Mouse (Mus musculus) heart, embryonic 13.5 days (tissue): ENCODE measurements around the gene Fars2. TPM values are rescaled to one million over a fixed set of nuclear protein-coding genes. Genes with fewer than 3 reads are reported as not detected.

Experiments used
- ATAC-seq: fragments of 200-750 bp; cut with Nextera tagmentation; 2 replicates; pipeline ENCODE4 v1.8.0; 2017; ENCODE audit warnings: moderate TSS enrichment; ENCODE audit not compliant: insufficient number of reproducible peaks, low FRiP score, low TSS enrichment; ENCODE audit errors: extremely low read depth
- H3K27ac ChIP-seq: fragments of 300-500 bp; sonication (generic); replicated peaks from 2 replicates; pipeline ENCODE4 v1.5.1; 2015; ENCODE audit warnings: moderate library complexity, mild to moderate bottlenecking, inconsistent platforms
- H3K27me3 ChIP-seq: fragments of 300-500 bp; sonication (generic); replicated peaks from 2 replicates; pipeline ENCODE4 v1.6.1; 2015; ENCODE audit warnings: mild to moderate bottlenecking, inconsistent platforms
- H3K36me3 ChIP-seq: fragments of 300-500 bp; sonication (generic); 2 replicates; pipeline ENCODE4 v1.6.1; 2015; ENCODE audit warnings: mild to moderate bottlenecking, inconsistent platforms
- H3K4me1 ChIP-seq: fragments of 300-500 bp; sonication (generic); 2 replicates; pipeline ENCODE4 v1.6.1; 2015; ENCODE audit warnings: inconsistent platforms
- H3K4me2 ChIP-seq: fragments of 300-500 bp; sonication (generic); 2 replicates; pipeline ENCODE4 v1.6.1; 2015; ENCODE audit warnings: inconsistent platforms, mild to moderate bottlenecking, moderate library complexity
- H3K4me3 ChIP-seq: fragments of 300-500 bp; sonication (generic); 2 replicates; pipeline ENCODE4 v1.5.1; 2015; ENCODE audit warnings: moderate library complexity, mild to moderate bottlenecking, inconsistent platforms
- H3K9ac ChIP-seq: fragments of 300-500 bp; sonication (generic); 2 replicates; pipeline ENCODE4 v1.6.1; 2015; ENCODE audit warnings: inconsistent platforms, mild to moderate bottlenecking, moderate library complexity
- H3K9me3 ChIP-seq: fragments of 300-500 bp; sonication (generic); 2 replicates; pipeline ENCODE4 v1.6.1; 2016; ENCODE audit warnings: inconsistent platforms
- WGBS: fragments of 180-500 bp; shearing (Covaris S2); methylation state at CpG from one replicate; pipeline ENCODE4 v1.1.7; 2015; ENCODE audit warnings: mixed read lengths; 5-methylcytosine and 5-hydroxymethylcytosine counted together
- polyA plus RNA-seq: library from polyadenylated mRNA; unstranded; fragments of >200 nt; fragmentation: Nextera tagmentation; extraction: Ambion mirVana; gene quantifications from 2 replicates; pipeline ENCODE4 v1.2.1, GENCODE M21; 2015

Gene Fars2
- polyA plus RNA-seq, 1 experiment from 2014 or later: 54.3 TPM

DNA sequence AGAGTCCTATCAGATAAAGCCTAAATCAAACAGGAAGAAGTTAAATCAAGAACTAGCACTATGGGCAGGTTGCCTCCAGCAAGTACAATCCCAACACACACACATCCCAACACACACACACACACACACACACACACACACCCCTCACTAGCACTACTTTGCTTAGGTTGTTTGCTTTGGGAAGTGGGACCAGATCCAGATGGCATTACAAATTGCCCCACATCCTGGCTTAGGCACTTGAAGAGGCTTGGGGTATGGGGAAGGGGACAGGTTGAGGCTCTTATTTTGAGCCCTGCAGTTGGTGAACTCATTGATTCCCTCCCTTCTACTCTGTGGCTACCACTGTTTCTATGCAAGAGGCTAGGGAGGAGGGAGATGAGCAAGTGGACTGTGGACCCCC is 605.1 kb downstream of the Fars2 start:
- Histone ChIP-seq H3K4me3 (no peak overlapping the region), H3K4me1 (peaks cover 23% of the 10 kb centered on the region), H3K36me3 (no peaks in the 10 kb centered on the region), H3K27ac (no peak overlapping the region), H3K9ac (no peak overlapping the region), H3K4me2 (no peak overlapping the region), H3K9me3 (no peaks in the 10 kb centered on the region), H3K27me3 (peaks cover 86% of the 10 kb centered on the region)
- ATAC-seq: no peak

DNA sequence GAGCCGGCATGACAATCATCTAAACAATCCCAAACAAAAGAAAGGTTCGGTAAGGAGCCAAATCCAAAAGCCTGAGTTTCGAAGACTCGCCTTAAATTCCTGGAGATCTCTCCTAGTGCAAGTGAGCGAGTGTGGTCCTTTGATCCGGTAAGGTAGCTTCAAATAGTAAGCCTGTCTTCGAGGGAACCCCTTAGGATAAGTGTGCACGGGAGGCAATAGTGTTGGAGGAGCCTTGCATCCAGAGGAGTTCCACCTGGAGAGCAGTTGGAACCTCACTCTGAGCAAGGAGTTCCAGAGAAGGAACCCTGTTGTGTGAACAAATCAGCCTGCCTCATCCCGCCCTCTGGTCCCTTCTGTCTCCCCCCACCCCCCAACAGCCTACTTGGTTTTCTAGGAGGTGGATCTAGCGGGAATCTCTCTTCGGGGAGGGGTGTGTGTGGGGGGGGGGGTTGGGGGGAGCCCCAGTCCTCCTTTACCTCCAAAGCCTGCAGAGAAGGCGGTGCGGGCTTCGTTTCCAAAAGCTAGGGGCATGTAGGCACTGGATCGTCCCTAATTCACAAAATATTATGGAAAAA is 606.6 kb downstream of the Fars2 start:
- peak overlapping the region; percentile 39 for H3K4me3 ChIP-seq
- peaks cover 94% of the 10 kb centered on the region for H3K27me3 ChIP-seq
- no peak overlapping the region for H3K9ac ChIP-seq
- peak overlapping the region; percentile 60 for H3K4me2 ChIP-seq
- WGBS: 3% methylated on average over 15 of the region's 15 CpGs
- no peaks in the 10 kb centered on the region for H3K9me3 ChIP-seq
- no peaks in the 10 kb centered on the region for H3K36me3 ChIP-seq
- H3K27ac ChIP-seq: no peak overlapping the region
- ATAC-seq: no peak
- H3K4me1 ChIP-seq: peaks cover 26% of the 10 kb centered on the region

DNA sequence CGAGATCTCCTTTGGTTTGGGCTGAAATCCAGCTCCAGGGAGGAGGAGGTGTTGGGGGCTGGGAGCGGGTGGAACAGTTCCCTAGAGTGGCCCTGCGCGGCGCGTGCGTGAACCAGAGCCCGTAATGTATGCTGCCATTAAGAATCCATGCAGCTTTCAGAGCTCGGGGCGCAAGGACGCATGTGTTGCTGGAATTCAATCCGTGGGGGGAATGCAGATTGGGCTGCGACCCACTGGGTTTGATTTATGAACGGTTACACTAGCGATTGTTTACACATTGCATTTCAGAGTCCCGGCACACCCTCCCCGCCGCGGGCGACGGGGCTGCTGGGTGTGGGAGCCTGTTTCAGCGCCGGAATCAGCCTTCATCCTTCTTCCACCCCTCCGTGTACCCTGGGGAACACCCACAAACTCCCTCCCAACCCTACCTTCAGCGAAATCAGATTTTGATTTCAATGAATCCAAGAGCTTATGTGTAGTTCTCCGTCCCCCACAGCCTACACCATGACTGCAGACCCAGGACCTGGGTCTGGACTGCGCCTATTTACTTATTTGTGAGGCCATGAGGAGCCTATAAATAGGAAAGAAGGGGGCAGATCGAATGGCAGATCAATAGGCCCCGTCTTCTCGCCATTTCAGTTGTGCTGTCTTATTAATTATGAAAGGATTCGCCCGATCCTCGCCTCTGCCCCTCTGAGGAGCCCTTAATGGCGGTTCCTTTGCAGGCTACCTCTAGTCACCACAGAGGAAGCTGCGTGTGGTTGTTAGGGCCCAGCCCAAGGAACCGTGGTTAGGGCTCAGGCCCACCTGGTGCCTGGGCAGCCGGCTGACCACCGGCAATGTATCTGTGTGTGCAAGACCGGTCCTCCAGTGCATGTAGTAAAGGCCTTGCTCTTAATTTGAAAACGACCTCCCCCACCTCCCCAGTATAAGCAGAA is 607.6 kb downstream of the Fars2 start:
- no peaks in the 10 kb centered on the region for H3K36me3 ChIP-seq
- no peak overlapping the region for H3K27ac ChIP-seq
- peaks cover 26% of the 10 kb centered on the region for H3K4me1 ChIP-seq
- no peak for ATAC-seq
- H3K27me3 ChIP-seq: peaks cover 94% of the 10 kb centered on the region
- H3K9me3 ChIP-seq: no peaks in the 10 kb centered on the region
- no peak overlapping the region for H3K9ac ChIP-seq
- peak overlapping the region; percentile 60 for H3K4me2 ChIP-seq
- H3K4me3 ChIP-seq: peak overlapping the region; percentile 39
- WGBS: 2% methylated on average over 40 of the region's 40 CpGs

DNA sequence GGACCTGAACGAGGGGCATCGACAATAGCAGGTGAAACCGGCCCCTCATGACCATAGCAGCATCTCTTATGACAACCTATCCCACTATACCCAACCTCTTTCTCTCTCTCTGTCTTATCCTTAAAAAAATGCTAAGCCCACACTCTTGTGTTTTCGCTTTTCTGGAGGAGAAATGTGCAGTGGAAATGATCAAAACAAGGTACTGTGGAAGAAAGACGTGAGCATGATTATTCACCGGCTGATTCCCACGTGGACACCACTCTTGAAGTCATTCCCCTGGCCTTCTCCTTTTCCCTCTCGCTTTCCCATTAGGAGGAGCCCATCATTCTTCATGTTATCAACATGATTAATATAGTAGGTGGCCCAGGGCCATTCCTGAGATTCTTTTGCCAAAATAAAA is 608.7 kb downstream of the Fars2 start:
- ATAC-seq: no peak
- no peak overlapping the region for H3K9ac ChIP-seq
- H3K4me2 ChIP-seq: no peak overlapping the region
- H3K27me3 ChIP-seq: peaks cover 94% of the 10 kb centered on the region
- H3K36me3 ChIP-seq: no peaks in the 10 kb centered on the region
- no peaks in the 10 kb centered on the region for H3K9me3 ChIP-seq
- no peak overlapping the region for H3K27ac ChIP-seq
- no peak overlapping the region for H3K4me3 ChIP-seq
- peaks cover 26% of the 10 kb centered on the region for H3K4me1 ChIP-seq
- 7% methylated on average over 8 of the region's 8 CpGs for WGBS

DNA sequence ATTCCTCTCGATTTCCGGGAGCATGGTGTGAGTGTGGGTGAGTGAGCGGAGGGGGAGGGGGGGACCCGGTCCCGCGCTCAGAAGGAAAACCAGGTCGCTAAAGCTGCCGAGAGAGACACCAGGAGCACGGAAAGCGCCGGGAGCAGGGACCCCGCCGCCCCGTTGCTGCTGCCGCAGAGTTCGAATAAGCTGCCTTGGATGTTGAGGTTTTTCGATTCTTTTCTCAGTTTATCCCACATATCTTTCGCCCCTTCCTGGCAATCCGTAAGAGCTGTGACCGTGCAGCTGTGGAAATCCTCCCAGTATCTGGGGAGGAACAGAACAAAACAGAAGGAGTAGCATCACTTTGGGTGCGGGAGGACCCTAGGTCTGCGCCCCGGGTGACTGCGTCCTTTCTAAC is 609.3 kb downstream of the Fars2 start:
- H3K36me3 ChIP-seq: no peaks in the 10 kb centered on the region
- peaks cover 94% of the 10 kb centered on the region for H3K27me3 ChIP-seq
- H3K9me3 ChIP-seq: no peaks in the 10 kb centered on the region
- under 1% methylated on average over 24 of the region's 24 CpGs for WGBS
- ATAC-seq: no peak
- H3K4me2 ChIP-seq: peak overlapping the region; percentile 72
- H3K4me3 ChIP-seq: peak overlapping the region; percentile 51
- peak overlapping the region; percentile 60 for H3K9ac ChIP-seq
- no peak overlapping the region for H3K27ac ChIP-seq
- H3K4me1 ChIP-seq: peaks cover 32% of the 10 kb centered on the region

DNA sequence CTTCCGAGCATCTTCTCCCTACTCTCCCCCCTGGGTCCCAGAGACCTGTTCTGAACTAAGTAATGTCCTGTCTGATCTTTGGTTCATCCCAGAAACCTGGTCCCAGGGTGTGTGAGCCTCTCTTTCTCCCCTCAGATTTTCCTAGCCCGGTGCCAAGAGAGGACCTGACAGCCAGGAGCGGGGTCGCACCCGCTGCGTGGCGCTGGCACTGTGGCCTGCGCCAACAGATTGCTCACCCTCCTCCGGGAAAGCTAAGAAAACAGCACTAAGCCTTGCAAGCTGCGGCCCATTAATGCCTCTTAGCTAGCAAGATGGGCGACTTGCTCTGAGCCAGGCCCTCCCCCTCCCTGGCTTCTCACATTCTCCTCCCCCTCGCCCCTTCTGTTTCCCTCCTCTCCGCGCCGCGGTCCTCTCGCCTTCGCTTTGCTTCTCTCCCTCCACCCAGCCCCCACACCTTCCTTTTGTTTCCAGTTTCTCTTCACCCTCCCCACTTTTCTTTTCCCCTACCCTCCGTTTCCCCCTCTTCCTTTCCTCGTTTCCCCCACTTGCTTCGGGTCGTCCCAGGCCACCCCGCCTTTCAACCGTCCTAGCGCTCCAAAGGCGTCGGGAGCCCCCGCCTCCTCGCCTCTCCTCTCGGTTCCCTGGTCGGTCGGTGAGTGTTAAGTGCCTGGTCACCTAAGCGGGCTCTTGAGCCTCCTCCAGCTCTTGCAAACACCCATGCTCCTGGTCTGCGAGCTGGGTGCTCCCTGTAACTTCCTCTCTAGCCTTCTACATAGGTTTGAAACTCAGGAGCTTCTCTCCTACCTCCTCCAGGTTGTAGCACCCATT is 610.0 kb downstream of the Fars2 start:
- H3K4me1 ChIP-seq: peaks cover 35% of the 10 kb centered on the region
- under 1% methylated on average over 34 of the region's 34 CpGs for WGBS
- H3K4me2 ChIP-seq: peak overlapping the region; percentile 72
- H3K9ac ChIP-seq: peak overlapping the region; percentile 60
- ATAC-seq: no peak
- peaks cover 93% of the 10 kb centered on the region for H3K27me3 ChIP-seq
- peak overlapping the region; percentile 51 for H3K4me3 ChIP-seq
- H3K9me3 ChIP-seq: no peaks in the 10 kb centered on the region
- no peaks in the 10 kb centered on the region for H3K36me3 ChIP-seq
- H3K27ac ChIP-seq: no peak overlapping the region

DNA sequence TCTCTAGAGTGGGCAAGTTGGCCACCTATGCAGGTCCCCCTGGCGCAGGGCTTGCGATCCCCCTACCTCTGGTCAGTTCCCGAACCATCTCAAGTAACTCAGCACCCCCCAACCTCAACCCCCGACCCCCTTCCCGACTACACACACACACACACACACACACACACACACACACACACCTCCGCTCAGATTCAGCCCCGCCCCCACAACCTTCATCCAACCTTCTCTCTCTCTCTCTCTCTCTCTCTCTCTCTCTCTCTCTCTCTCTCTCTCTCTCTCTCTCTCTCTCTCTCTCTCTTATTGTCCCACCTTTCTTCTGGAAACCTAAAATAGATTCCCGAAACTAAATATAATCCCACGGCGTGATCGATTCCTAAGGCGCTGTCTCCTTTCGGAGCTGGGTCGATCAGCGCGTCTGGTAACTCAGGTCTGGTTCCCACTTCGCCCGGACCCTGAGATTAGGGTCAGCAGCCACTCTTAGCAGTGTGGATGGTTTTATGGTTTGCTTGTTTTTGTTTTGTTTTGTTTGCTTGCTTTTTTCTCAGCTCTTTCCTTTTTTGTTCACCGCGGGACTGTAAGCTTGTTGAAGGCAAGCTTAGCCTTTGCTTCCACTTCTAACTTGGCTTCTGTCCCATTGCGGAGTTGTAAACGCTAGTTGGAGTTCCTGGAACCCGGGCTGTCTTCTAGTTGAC is 610.7 kb downstream of the Fars2 start:
- Histone ChIP-seq H3K4me2 (peak overlapping the region; percentile 72), H3K4me1 (peaks cover 36% of the 10 kb centered on the region), H3K4me3 (peak overlapping the region; percentile 51), H3K9ac (peak overlapping the region; percentile 60; the same call in 1 of the 2 replicates), H3K9me3 (no peaks in the 10 kb centered on the region), H3K36me3 (no peaks in the 10 kb centered on the region), H3K27me3 (peaks cover 93% of the 10 kb centered on the region), H3K27ac (no peak overlapping the region)
- 2% methylated on average over 23 of the region's 23 CpGs for WGBS
- no peak for ATAC-seq

DNA sequence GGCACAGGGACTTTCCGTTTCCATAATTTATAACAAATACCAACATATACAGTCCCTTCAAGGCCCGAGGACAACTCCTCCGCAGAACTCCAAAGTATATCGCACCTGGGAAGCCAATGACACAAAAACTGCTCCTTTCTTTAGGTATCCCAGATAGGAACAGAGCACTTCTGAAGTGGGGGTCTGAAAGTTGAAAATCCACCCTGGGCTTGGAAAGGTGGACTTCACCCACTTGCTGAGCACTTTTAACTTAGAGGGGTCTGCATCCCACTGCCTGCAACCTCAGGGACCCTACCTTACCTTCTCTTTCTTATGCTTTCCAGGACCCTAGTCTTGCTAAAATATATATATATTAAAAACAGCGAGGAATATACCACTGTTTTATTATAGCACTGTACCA is 611.3 kb downstream of the Fars2 start:
- 14% methylated on average over 5 of the region's 5 CpGs for WGBS
- Histone ChIP-seq H3K9ac (no peak overlapping the region), H3K27me3 (peaks cover 92% of the 10 kb centered on the region), H3K36me3 (no peaks in the 10 kb centered on the region), H3K4me2 (no peak overlapping the region), H3K27ac (no peak overlapping the region), H3K9me3 (no peaks in the 10 kb centered on the region), H3K4me3 (no peak overlapping the region), H3K4me1 (peaks cover 36% of the 10 kb centered on the region)
- ATAC-seq: no peak

DNA sequence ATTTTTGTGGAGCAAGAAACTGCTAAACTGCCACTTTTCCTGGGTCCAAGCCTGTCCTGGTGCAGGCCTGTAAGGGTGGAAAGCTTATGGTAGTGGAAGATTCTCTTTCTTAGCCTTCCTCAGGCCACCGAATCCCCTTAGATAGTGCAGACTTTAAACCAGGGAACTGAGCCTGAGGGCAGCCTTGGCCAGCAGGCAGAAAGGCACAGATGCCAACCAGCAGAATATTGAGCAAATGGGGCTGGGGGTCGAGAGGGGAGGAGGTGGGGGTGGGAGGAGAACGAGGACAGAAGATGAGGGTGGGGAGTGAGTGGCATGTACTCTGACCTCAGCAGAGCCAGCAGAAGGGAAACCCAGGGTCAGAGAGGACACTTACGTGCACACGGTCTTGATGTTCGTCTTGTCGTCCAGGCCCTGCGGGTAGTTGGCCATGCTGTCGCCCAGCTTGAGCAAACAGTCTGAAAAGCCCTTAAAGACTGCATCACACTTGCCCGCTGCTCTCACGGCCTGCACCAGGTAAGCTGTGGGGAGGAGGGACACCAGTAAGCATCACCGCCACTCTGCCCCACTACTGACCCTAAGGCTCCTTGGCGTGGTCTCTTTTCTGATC is 612.6 kb downstream of the Fars2 start:
- H3K4me3 ChIP-seq: no peak overlapping the region
- H3K36me3 ChIP-seq: no peaks in the 10 kb centered on the region
- H3K27me3 ChIP-seq: peaks cover 94% of the 10 kb centered on the region
- peaks cover 36% of the 10 kb centered on the region for H3K4me1 ChIP-seq
- no peak overlapping the region for H3K9ac ChIP-seq
- H3K27ac ChIP-seq: no peak overlapping the region
- ATAC-seq: no peak
- no peaks in the 10 kb centered on the region for H3K9me3 ChIP-seq
- 14% methylated on average over 13 of the region's 13 CpGs for WGBS
- no peak overlapping the region for H3K4me2 ChIP-seq

DNA sequence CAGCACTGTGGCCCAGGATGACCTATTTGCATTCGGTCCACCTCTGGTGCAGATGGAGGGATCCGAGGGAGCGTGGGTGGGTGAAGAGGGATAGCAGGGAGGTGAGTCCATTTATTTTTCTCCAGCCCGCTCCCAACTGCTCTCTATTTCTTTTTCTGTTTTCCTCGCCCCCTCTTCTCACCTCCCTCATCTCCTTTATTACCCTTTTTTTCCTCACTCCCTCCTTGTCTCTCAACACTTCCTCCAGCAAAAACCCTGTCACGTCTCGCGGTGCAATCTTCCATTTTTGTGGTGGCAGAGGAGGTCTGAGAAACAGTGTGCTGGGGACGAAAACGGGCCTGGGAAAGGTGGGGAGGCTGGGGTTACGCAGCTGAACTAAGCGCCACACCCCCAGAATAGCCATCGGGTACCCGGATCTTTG is 613.1 kb downstream of the Fars2 start:
- WGBS: 15% methylated on average over 14 of the region's 14 CpGs
- H3K4me2 ChIP-seq: no peak overlapping the region
- no peaks in the 10 kb centered on the region for H3K9me3 ChIP-seq

More for the DNA sequence above, 613.1 kb downstream of the Fars2 start:
- Histone ChIP-seq H3K9ac (no peak overlapping the region), H3K36me3 (no peaks in the 10 kb centered on the region), H3K27me3 (peaks cover 94% of the 10 kb centered on the region), H3K27ac (no peak overlapping the region), H3K4me3 (no peak overlapping the region), H3K4me1 (peaks cover 39% of the 10 kb centered on the region)
- no peak for ATAC-seq
